Mouse (Mus musculus) adipocyte (in vitro differentiated cells): Measurements from ENCODE around the gene Dynlt1f.
"Not testable (repeated sequence)": the region's sequence is repeated elsewhere in the genome, so short reads cannot be mapped to it uniquely, and the experiment has no call there.

Experiments
- DNase-seq: peaks from one replicate; pipeline ENCODE4 v3.0.0-alpha.2; 2016; ENCODE audit warnings: low spot score

Dynlt1f gene

DNA sequence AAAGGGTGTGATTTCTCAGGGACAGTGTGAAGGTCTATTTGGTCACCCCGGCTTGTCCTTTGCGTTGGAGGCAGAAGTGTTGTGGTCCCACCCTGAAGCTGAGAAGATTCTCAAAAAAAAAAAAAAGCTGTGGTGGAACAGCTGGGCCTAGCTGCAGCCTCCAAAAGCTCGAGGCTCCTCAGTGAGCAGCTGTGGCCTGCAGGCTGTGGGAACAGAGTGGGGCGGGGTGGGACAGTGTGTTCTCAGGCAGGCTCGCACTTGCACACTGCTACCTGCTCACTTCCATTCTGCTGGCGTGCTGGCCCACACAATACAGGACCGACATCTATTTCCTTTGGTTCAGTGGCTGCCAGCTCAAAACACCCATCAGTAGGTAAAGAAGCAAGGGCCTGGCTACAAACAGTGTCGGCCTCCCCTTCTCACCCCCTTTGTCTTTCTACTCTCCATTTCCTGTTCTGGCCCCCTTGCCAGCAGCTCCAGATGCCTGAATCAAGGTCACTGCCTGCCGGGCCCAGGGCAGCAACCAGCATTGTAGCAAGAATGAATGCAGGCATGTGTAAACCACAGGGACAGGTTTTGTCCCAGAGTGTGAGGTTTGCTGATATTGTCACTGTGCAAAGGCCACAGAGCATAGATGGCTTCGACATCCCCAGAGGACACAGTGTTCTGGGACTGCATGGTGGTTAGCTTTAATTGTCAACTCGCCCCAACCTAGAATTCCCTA lies 5.6 kb upstream of the Dynlt1f start:
- not testable (repeated sequence) for DNase-seq

GRCm38 (mm10) chr17:6660589-6660988 lies 4.9 kb upstream of the Dynlt1f start:
- DNase-seq = not testable (repeated sequence)

DNA sequence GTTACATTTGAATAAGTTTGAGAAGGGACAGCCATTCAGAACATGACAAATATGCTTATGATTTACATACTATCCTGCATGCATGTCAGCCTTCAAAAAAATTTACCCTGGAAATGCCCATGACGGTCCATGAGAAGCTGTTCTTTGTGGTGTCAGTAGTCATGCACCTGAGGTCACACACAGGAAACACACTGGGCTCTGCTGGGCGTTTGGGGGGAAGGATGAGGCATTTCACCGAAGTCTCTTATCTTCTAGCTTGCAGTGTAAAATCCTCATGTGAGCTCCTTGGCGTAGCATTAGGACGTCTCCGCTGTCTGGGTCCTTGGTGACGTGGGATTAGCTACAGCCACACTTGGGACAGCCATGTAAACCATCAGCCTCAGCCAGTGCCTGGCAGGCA lies 3.1 kb upstream of the Dynlt1f start, which contains the start of gene Sytl3:
Sytl3 (plus strand) TSS at position 293 of the 400 bp plus-strand sequence.
- not testable (repeated sequence) for DNase-seq

DNA sequence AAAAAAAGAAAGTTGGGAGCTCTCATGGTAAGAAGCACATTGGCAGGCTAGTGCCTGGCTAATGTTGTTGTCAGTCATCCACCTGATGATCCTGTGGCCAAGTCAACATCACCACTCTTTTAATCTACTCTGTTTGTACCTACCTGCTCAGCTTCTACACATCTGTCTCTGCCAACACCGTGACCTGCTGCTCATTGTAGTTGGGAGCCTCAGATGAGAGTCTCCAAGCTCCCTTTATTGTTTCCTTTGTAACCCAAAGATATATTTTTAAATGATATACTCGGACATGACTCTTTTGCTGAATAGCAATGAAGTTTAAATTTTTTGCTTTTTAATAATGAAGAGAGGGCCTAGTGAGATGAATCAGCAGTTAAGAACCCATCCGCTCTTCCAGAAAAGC lies 771 bp upstream of the Dynlt1f start:
- DNase-seq = not testable (repeated sequence)

DNA sequence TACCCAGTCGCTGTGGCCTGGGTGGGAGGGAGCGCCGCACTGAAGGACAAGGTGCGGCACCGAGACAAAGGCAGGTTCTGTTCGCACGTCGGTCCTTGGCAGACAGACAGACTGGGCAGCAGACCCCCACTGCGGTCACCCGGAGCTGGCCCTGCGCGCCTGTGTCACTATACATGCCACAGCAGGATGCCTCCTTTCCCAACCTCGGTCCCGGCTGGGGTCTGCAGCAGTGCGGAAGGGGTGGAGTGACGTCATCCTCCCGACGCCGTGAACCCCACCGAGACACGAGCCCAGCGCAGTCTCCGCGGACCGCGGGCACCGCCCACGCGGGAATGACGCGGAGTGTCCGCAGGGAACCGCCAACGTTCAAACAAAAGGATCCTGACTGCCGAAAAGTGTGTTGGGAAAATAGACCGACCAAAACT lies 601 bp downstream of the Dynlt1f start:
- DNase-seq = peak; percentile 65

- DNase-seq = not testable (repeated sequence)
Observed at GRCm38 (mm10) chr17:6653341-6653946, 2.3 kb downstream of the Dynlt1f start.

DNA sequence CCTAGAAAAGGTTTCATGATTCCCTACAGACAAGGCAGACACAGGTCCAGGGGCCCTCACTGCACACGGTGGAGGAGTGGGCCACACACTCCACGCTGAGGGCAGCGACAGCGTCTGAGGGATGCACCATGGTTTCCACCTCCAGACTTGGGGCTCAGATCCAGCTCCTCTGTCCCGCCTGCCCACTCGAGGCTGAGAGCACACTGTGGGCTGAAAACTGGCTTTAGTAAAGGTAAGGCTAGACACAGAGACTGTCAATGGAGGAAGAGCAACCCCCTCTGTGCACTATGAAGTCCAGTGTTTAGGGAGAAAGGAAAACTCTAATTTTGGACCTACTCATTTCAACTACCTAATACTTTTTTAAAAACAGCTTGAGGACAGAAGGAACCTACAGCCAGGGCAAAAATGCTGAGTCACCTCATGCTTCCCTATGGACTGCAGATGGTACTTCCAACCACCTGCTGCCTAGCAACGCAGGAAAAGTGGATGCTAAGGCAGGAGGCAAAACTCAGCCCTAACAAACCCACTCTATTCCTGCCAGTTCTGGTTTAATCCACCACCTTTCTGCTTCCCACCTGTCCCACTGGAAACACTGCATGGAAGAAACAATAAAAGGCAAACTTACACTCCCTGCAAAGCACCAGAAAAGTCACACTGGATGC lies 4.7 kb downstream of the Dynlt1f start:
- DNase-seq = not testable (repeated sequence)

DNA sequence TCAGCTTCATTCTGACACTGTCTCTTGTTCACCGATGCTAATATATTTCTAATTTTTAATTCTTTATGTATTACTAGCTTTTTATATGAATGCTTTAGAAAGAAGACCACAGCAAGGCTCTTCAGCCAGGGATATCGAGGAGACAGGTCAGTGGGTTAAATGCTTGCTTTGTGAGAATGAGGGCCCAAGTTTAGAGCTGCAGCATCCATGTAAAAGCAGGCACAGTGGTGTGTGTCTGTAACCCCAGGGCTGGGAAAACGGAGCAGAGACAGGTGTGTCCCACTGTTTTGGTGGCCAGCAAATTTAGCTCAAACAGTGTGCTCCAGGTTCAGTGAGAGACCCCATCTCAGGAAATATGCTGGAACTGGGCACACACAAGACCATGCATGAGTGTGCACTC lies 8.2 kb downstream of the Dynlt1f start:
- DNase-seq = not testable (repeated sequence)

DNA sequence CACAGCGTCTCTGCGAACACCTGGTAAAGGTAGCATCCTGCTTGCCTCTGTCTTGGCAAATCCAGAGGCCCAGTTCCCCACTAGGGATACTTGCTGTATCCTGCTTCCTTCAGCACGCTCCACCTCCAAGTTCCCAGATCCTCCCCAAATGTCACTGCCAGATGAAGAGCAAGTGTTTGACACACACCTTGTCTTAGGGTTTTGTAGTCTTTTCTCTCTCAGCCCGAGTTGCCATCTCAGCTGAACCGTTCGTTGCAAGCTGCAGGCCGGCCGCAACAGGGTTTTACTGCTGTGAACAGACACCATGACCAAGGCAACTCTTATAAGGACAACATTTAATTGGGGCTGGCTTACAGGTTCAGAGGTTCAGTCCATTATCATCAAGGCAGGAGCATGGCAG lies 8.9 kb downstream of the Dynlt1f start:
- not testable (repeated sequence) for DNase-seq

GRCm38 (mm10) chr17:6645668-6646067 lies 10.0 kb downstream of the Dynlt1f start:
- DNase-seq = not testable (repeated sequence)

DNA sequence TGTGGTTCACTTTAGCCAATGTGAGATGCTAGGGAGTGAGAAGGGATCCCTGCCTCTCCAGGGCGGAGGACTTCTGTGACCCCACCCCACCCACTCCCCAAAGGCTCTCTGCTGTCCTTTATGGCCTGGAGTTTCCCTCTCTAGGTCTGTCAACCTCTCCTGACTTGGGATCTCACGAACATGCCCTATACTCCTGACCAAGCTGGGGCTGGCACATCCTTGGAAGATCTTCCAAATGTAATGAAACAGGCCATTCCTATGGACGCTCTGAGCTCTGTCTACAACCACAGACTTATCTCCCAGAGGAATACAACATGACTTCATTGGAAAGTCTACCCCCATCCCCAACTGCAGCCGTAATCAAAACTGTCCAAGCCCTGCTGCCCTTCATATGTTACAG lies 11.0 kb downstream of the Dynlt1f start:
- not testable (repeated sequence) for DNase-seq

DNA sequence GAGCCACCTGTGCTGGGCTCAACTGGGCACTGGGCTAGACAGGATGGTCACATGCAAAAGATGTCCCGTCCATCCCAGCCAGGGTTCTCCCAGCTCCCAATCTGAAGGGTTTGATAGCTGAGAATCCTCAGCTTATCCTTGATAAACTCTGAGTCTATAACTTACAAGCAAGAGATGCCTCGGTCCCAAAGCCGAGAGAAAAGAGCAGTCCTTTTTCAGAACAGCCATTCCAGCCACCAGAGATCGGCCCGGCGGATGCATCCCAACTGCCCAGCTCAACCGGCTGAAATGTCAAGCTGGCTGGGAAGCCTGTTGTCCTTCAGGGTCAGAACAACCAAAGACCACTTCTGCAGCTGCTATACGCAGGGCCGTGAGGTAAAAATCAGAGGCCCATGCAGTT lies 11.5 kb downstream of the Dynlt1f start:
- not testable (repeated sequence) for DNase-seq

DNA sequence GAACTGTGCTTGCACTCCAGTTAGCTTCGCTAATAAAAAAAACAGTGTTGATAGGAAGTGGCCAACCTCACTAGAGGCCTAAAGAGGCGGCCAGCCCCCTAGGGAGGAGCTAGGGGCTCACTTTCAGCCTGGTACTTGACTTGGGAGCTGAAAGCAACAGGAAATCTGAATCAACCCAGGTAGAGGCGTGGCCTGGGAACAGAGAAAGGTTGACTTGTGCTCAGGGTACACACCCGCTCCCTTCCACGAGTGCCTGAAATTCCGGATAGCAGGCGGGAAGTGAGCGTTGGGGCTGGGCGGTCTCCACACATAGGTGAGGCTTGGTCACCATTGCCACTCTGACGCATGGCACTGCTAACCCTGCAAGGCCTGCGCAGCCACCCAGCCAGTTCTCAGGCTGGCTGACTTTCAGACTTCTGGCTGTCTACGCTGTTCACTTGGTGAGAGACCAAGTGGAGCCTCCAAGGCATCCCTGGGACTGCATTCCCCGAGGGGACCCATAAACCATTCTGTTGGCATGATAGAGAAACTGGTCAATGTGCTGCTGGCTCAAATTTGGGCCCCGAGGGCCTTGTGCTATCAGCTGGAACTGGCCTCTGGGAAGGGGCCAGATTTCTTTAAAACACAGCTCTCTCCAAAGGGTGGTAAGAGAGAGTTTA lies 14.8 kb downstream of the Dynlt1f start:
- not testable (repeated sequence) for DNase-seq

DNA sequence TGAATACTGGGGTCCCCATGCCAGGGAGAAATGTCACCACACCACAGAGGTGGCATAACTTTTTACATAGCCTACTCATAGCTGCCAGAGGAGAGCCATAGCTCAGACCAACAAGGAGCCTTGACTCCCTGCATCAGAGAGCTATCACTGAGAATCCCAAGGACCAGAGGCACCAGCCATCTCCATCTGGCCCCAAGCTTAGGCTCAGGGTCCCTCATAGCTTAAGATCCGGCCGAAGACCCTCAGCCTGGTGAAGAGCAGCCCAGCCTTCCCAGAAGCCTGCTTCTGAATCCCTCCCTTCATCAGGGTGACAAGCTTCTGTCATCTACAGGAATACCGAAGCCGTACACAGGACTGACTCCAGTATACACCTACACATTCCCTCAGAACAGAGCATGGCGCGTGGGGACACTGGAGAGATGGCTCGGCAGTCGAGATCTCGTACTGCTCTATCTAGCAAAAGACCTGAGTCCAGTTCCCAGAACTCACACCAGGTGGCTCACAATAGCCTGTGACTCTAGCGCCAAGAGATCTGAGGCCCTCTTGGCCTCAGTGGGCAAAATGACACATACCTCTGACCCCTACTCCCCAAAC lies 15.6 kb downstream of the Dynlt1f start:
- not testable (repeated sequence) for DNase-seq

DNA sequence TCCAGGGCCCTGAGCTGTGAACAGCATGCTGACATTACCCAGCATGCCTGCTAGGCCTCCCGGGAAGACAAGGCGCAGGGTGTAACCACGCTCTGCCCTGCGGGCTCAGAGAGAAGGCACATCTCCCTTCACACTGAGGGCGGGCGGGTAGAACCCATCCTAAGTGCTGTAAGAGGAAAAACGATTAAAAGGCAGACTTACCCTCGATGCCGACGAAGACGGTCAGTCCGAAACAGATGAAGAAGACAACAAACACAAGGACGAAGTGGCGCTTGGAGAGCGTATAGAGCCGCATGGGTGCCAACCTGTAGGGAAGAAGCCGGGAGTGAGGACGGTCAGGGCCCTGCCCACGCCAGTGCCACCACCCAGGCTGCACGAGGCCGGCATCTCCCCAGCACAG lies 16.2 kb downstream of the Dynlt1f start:
- DNase-seq = not testable (repeated sequence)

GRCm38 (mm10) chr17:6638444-6638843 lies 17.3 kb downstream of the Dynlt1f start:
- DNase-seq = not testable (repeated sequence)

GRCm38 (mm10) chr17:6637434-6637833 lies 18.3 kb downstream of the Dynlt1f start:
- DNase-seq = not testable (repeated sequence)

- no peak for DNase-seq
Observed at GRCm38 (mm10) chr17:6636861-6637260, 18.8 kb downstream of the Dynlt1f start.

- not testable (repeated sequence) for DNase-seq
Observed at GRCm38 (mm10) chr17:6635781-6636180, 19.9 kb downstream of the Dynlt1f start.

- not testable (repeated sequence) for DNase-seq
Observed at GRCm38 (mm10) chr17:6632850-6633249, 22.9 kb downstream of the Dynlt1f start.

DNA sequence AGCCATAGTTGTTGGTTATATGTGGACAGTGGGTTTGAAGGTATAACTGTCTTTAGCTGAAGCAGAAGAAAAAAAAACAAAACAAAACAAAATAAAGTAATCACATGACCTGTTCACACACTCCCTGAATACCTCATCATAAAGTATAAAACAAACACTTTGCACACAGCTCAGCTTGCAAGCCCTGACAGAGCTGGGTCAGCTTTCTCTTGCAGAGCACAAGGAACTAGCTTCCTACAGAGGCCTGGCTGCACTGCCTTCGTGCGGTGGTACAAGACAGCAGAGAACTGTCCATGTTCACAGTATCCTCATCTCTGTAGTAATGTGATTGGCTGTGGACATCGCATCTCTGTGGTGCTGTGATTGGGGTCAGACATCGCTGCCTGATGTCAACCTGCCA lies 25.3 kb downstream of the Dynlt1f start:
- not testable (repeated sequence) for DNase-seq
